Mouse (Mus musculus): ENCODE measurements around the gene Iqgap1.

GRCm38 (mm10) chr7:80749624-80750023, 76.2 kb downstream of the Iqgap1 start:
- TF ChIP-seq CTCF (IDR thresholded peaks at IDR 0.05; ENCODE audit: control insufficient read depth, insufficient read depth, insufficient replicate concordance, low read depth, low read length) (no peak), POLR2A (IDR thresholded peaks at IDR 0.05; ENCODE audit: control insufficient read depth, low read depth, low read length) (no peak)

Measured in testis, adult 2 months (tissue).